Mouse (Mus musculus): ENCODE measurements at regions not wholly inside any gene's neighbourhood (a gene's known extent, or its start where the extent isn't known, plus 50 kb on each side); places are given as distances from the start of the nearest gene placed in this dataset.

DNA sequence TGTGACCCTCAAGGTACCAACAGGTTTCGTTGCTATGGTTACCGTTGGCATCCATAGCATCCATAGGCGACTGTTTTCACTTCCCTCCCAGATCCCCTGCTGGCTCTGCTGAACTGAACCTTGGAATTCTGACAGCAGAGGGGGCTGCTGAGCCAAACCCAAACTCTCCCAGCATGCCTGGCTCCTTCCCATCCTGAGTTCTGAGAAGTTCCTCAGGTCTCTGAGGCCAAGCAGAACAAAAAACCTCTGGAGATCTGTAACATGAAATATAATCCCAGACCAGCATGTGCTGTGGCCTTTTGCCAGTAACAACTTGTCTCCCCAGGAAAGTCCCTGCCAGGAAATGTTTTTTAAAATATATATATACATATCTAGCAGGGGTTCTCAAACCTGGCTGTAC, 56.1 kb upstream of the Clint1 start:
- peak; percentile 73 for ATAC-seq (replicated peaks; ENCODE audit: insufficient number of reproducible peaks, low FRiP score, low TSS enrichment, poor library complexity, severe bottlenecking)

DNA sequence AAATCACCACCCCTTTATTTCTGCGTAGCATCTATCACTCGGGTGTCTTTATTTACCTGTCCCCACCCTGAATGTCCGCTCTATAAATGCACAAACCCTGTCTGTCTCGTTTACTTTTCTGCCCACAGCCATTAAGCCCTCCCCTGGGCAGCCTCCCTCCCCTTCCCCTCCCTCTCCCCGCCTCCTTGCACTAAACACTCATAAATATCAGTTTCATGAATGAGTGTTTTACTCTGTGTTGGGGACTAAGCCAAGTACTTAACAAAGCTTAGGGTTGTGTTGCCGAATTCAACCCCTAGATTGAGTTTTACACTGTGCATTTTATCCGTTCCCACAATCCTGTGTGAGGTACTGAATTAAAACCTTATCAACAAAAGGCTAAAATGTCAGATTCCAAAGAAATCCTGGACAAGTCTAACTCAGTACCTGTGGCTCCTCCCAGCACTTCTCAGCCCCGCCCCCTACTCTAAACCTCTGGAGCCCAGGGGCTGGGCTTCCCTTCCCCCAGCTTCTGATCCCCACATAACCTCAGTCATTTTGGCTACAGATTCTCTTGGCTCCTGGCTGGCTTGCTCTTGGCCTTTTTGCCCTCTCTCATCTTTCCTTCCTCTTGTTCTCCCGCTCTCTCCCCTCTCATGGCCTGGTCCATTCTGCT, 52.0 kb upstream of the Clint1 start:
- ATAC-seq (replicated peaks; ENCODE audit: insufficient number of reproducible peaks, low FRiP score, low TSS enrichment, poor library complexity, severe bottlenecking): no peak
